Mouse (Mus musculus) liver, embryonic 11.5 days (tissue): ENCODE data around the gene Arid1b. TPM values are rescaled to one million over a fixed set of nuclear protein-coding genes. Genes with fewer than 3 reads are reported as not detected.

Experiments
- ATAC-seq: fragments of 200-750 bp; cut with Nextera tagmentation; replicated peaks from 2 replicates; pipeline ENCODE4 v1.8.0; 2017; ENCODE audit warnings: moderate number of reproducible peaks, mild to moderate bottlenecking, moderate TSS enrichment, moderate library complexity; ENCODE audit not compliant: low FRiP score
- DNase-seq: peaks from one replicate; pipeline ENCODE4 v3.0.0-alpha.2; 2017; ENCODE audit warnings: low spot score
- H3K27ac ChIP-seq: fragments of 300-500 bp; sonication (generic); 2 replicates; pipeline ENCODE4 v1.5.1; 2014; ENCODE audit warnings: mild to moderate bottlenecking, low read depth, low read length, control low read depth
- H3K27me3 ChIP-seq: fragments of 300-500 bp; sonication (generic); replicated peaks from 2 replicates; pipeline ENCODE4 v1.6.1; 2014; ENCODE audit warnings: low read length, mixed read lengths; ENCODE audit not compliant: control insufficient read depth, insufficient read depth
- H3K36me3 ChIP-seq: fragments of 300-500 bp; sonication (generic); 2 replicates; pipeline ENCODE4 v1.6.1; 2014; ENCODE audit warnings: mild to moderate bottlenecking, low read length, moderate library complexity, mixed read lengths; ENCODE audit not compliant: control insufficient read depth, insufficient read depth
- H3K4me1 ChIP-seq: fragments of 300-500 bp; sonication (generic); replicated peaks from 2 replicates; pipeline ENCODE4 v1.6.1; 2014; ENCODE audit warnings: low read length, mixed read lengths; ENCODE audit not compliant: control insufficient read depth, insufficient read depth
- H3K4me2 ChIP-seq: fragments of 300-500 bp; sonication (generic); 2 replicates; pipeline ENCODE4 v1.6.1; 2014; ENCODE audit warnings: mild to moderate bottlenecking, control low read depth, moderate library complexity
- H3K4me3 ChIP-seq: fragments of 300-500 bp; sonication (generic); 2 replicates; pipeline ENCODE4 v1.5.1; 2014; ENCODE audit warnings: low read depth, low read length, control low read depth
- H3K9ac ChIP-seq: fragments of 300-500 bp; sonication (generic); 2 replicates; pipeline ENCODE4 v1.6.1; 2014; ENCODE audit warnings: low read depth, low read length, control low read depth
- H3K9me3 ChIP-seq: fragments of 300-500 bp; sonication (generic); 2 replicates; pipeline ENCODE4 v1.6.1; 2016; ENCODE audit warnings: low read length, inconsistent platforms, mixed read lengths; ENCODE audit not compliant: control insufficient read depth
- WGBS: fragments of 180-500 bp; shearing (Covaris S2); extraction: QIAGEN DNeasy Blood & Tissue Kit; methylation state at CpG from one replicate; pipeline ENCODE4 v1.1.7; 2014; 5-methylcytosine and 5-hydroxymethylcytosine counted together
- polyA plus RNA-seq: library from polyadenylated mRNA; unstranded; fragments of >200 nt; fragmentation: Nextera tagmentation; extraction: Ambion mirVana; gene quantifications from 2 replicates; pipeline ENCODE4 v1.2.1, GENCODE M21; 2014

Gene Arid1b
- polyA plus RNA-seq, 1 experiment from 2014 or later = 9.1 TPM

DNA sequence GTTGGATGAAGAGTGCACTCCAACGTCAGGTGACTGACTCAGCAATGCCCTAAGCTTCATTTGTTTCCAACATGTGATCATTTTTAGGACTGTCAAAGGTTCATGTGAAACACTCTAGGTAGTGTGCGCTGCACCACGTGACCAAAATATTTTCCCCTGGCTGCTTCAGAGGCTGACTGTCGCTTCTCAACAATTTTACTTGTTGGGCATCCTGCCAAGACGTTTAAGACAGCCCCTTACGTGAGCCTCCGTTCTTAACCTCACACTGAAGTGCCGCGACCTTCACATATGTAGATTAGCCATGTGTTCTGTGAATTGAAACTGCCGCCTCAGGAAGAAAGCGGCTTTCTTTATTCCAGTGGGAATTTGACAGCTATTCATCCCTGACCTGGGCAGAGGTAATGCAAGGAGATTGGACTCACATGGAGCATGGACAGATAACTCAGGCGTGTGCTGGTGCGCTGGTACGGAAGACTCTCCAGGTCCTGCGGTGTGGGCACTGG lies 13.1 kb downstream of the Arid1b start:
- Histone ChIP-seq H3K4me1 (peaks cover 48% of the 10 kb centered on the region), H3K36me3 (no peaks in the 10 kb centered on the region), H3K9me3 (no peaks in the 10 kb centered on the region), H3K27me3 (no peaks in the 10 kb centered on the region), H3K4me2 (no peak overlapping the region), H3K27ac (no peak overlapping the region), H3K9ac (no peak overlapping the region), H3K4me3 (no peak overlapping the region)
- DNase-seq (no peak), ATAC-seq (no peak)
- 59% methylated on average over 15 of the region's 15 CpGs for WGBS

DNA sequence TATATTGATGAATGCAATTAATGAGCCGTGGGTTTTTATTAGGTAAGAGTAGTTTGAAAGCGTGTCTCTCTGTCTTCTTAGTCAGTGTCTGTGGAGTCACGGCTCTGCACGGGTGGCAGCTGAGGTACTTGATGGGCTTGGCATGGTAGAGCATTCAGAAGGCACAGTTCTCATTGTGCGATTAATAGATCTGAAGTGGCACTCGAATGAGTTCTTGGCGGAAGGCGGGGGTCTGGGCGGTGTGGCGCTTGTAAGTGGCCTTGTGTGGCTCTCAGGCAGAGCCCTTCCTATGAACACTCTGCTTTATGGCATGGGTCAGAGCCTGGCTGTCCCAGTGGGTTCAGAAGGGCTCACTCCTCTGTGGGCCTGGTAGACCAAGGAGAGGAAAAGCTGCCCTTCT lies 14.1 kb downstream of the Arid1b start:
- Histone ChIP-seq H3K9ac (no peak overlapping the region), H3K4me2 (no peak overlapping the region), H3K36me3 (no peaks in the 10 kb centered on the region), H3K4me1 (peaks cover 52% of the 10 kb centered on the region), H3K27ac (no peak overlapping the region), H3K9me3 (no peaks in the 10 kb centered on the region), H3K27me3 (no peaks in the 10 kb centered on the region), H3K4me3 (no peak overlapping the region)
- ATAC-seq = no peak
- WGBS = 85% methylated on average over 10 of the region's 10 CpGs
- DNase-seq = no peak

DNA sequence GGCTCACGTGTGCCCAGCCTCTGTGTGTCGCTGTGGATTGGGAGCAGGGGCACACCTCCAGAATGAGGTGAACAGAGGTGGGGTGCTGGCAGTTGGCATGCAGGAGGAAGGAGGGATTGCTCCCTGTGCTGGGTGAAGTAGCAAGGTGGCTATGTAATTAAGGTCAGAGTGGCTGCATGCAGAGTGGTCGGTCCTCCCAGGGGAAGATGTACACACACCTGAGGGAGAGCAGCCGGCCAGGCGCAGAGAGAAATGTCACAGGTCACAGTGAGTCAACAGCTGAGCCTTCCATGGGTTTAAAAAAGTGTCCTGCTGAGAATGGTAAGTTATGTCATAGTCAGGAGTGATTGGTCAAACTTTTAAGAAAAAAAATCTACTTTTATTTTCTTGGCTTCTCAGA lies 14.6 kb downstream of the Arid1b start:
- Histone ChIP-seq H3K4me1 (peaks cover 54% of the 10 kb centered on the region), H3K27ac (no peak overlapping the region), H3K9ac (no peak overlapping the region), H3K27me3 (no peaks in the 10 kb centered on the region), H3K9me3 (no peaks in the 10 kb centered on the region), H3K4me2 (no peak overlapping the region), H3K36me3 (no peaks in the 10 kb centered on the region), H3K4me3 (no peak overlapping the region)
- 70% methylated on average over 5 of the region's 5 CpGs for WGBS
- DNase-seq (no peak), ATAC-seq (no peak)

DNA sequence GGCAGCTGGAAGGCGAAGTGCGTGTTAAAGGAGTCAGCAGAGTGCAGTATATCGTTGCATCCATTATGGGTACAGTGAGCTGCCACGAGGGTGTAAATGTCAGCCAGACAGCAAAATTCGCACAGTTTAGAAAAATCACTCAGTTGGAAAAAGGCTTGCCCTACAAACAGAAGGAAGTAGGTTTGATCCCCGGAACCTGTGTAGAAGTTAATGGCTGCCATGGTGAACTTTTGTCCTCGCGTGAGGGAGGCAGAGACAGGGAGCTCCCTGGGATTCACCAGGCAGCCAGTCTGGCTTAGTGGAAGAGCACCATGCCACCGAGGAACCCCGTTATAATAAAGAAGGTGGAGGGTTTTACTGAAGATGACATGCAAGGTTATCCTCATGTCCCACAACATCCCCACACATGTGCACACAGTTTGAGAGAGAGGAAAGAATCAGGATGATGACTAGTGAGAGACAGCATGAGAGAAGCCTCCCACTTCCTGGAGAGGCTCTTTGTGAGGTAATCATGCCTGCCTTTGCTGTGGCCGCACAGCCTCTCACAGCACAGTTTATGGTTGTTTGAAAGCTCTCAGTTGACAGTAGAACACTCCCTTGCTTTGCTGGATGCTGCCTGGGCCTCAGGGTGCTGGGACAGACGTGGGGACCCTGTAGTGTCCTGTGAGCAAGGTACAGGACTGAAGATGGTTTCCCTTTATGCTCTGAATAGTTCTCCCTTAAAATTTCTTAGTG lies 15.6 kb downstream of the Arid1b start:
- Histone ChIP-seq H3K27ac (no peak overlapping the region), H3K4me2 (no peak overlapping the region), H3K36me3 (no peaks in the 10 kb centered on the region), H3K9ac (no peak overlapping the region), H3K4me1 (peaks cover 54% of the 10 kb centered on the region), H3K4me3 (no peak overlapping the region), H3K9me3 (no peaks in the 10 kb centered on the region), H3K27me3 (no peaks in the 10 kb centered on the region)
- WGBS = 64% methylated on average over 12 of the region's 12 CpGs
- ATAC-seq (no peak), DNase-seq (no peak)

DNA sequence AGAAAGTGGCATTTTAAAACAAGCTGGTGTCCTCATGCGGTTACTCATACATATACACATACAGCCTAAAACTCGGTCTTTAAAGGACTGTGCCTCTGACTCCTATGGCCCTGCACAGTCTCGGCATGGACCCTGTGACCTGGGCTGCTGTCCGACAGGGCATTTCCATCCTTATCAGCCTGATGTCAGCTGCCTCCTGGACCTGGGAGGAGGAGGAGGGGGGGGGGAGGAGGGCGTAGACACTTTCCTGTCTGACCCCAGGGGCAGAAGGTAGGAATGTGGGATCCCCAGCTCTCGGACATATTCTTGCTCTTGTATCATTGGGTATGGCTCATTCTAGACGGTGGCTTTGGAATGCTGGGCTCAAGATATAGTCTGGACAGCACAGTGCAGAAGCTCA lies 16.6 kb downstream of the Arid1b start:
- Histone ChIP-seq H3K4me2 (no peak overlapping the region), H3K4me1 (peaks cover 51% of the 10 kb centered on the region), H3K4me3 (no peak overlapping the region), H3K9me3 (no peaks in the 10 kb centered on the region), H3K27me3 (no peaks in the 10 kb centered on the region), H3K9ac (no peak overlapping the region), H3K36me3 (no peaks in the 10 kb centered on the region), H3K27ac (no peak overlapping the region)
- ATAC-seq (0 out of 2 replicates have a peak, but pooled peaks have one; percentile 38), DNase-seq (no peak)
- 29% methylated on average over 7 of the region's 7 CpGs for WGBS

DNA sequence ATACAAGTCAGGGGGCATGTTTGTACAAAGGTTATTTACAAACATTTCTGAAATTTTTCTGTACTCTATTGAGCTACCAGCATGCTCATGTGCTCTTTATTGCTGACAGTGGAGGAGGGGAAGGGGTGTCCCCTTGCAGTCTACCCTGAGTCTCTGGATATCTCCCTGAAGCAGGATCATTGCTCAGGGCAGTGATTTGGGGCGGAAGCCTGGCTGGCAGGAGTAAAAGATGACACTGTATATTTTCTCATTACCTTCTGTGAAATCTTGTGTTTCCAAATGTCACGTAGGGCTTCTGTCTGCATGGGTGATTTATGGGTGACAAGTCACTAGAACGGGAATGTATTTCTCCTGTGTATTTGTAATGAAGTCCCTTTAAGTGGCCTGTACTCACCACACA lies 18.0 kb downstream of the Arid1b start:
- H3K4me1 ChIP-seq = peaks cover 48% of the 10 kb centered on the region
- H3K4me2 ChIP-seq = no peak overlapping the region
- no peak overlapping the region for H3K4me3 ChIP-seq
- no peak overlapping the region for H3K9ac ChIP-seq
- DNase-seq (no peak), ATAC-seq (no peak)
- H3K27ac ChIP-seq = no peak overlapping the region
- no peaks in the 10 kb centered on the region for H3K27me3 ChIP-seq
- H3K9me3 ChIP-seq = no peaks in the 10 kb centered on the region
- 52% methylated on average over 3 of the region's 3 CpGs for WGBS
- no peaks in the 10 kb centered on the region for H3K36me3 ChIP-seq

DNA sequence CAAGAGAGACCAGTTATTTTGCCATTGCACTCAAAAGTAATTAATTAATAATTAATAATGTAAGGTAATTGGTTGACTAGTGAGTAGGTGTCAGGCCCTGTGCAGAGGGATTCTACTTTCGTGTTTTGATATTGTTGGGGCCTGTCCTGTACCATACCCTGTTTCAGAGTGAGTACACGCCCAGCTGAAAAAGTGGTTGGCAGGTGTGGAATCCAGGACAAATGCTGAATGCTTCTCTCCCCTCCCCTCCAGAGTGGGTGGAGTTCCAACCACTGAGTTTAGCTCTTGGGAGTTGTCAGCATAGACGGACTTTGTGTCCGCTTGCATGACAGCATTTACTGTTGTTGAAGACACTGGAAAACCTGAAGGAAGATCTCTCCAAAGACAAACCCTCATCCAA lies 18.4 kb downstream of the Arid1b start:
- H3K9ac ChIP-seq = no peak overlapping the region
- no peak overlapping the region for H3K4me3 ChIP-seq
- DNase-seq (no peak), ATAC-seq (no peak)
- H3K36me3 ChIP-seq = no peaks in the 10 kb centered on the region
- H3K9me3 ChIP-seq = no peaks in the 10 kb centered on the region
- H3K4me2 ChIP-seq = no peak overlapping the region
- H3K27ac ChIP-seq = no peak overlapping the region
- WGBS = 66% methylated on average over 4 of the region's 4 CpGs
- peaks cover 48% of the 10 kb centered on the region for H3K4me1 ChIP-seq
- H3K27me3 ChIP-seq = no peaks in the 10 kb centered on the region

DNA sequence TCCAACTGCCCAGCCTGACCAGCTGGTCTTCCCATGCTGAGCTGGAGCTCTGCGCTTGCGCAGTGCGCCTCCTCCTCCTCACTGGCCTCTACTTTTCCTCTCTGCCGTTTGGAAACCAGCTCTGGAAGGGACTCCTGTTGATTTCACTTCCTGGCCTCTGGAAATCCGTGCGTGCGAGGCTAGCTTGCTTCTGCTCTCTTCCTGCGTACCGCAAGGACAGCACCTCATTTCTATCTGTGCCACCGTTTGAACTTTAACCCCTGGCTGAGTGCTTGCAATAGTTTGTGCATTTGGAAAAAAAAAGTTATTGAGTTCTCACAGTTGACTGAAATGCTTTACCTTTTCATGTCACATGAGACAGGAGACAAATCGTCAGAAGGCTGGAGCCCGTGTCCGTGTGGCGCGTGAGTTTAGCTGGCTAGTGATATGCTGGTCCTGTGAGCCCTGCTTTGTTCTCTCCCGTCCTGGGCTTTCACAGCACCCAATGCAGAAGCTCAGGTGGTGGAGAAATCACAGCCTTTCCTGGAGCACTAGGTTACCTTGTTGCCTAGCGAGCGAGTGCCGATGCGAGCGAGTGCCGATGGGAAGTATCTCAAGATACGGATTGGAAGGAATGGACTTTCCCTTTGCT lies 20.3 kb downstream of the Arid1b start:
- Histone ChIP-seq H3K4me1 (peaks cover 35% of the 10 kb centered on the region), H3K4me3 (no peak overlapping the region), H3K4me2 (0 out of 2 replicates have a peak overlapping the region, but pooled peaks have one; percentile 22), H3K27me3 (no peaks in the 10 kb centered on the region), H3K36me3 (no peaks in the 10 kb centered on the region; the same call in 1 of the 2 replicates), H3K27ac (peak overlapping the region; percentile 32; the same call in 1 of the 2 replicates), H3K9me3 (no peaks in the 10 kb centered on the region), H3K9ac (no peak overlapping the region)
- 74% methylated on average over 23 of the region's 23 CpGs for WGBS
- ATAC-seq (no peak), DNase-seq (no peak)

DNA sequence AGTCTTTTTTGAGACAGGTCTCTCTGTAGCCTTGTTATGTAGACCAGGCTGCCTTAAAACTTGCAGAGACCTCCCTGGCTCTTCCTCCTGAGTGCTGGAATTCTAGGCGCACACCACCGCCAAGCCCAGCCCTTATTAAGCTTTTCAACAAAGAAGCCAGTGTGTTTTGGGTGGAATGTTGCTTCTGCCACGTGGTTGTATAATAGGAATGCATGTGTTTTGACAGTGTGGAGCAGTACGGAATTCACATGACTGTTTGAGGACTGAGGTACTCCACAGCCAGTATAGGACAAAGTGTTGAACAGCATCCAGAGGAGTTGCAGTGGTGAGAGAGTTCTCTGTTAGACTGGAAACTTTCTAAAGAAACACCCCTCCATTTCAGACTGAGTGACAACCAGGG lies 22.3 kb downstream of the Arid1b start:
- ATAC-seq (no peak), DNase-seq (no peak)
- no peaks in the 10 kb centered on the region; the same call in 1 of the 2 replicates for H3K36me3 ChIP-seq
- H3K4me1 ChIP-seq = peaks cover 28% of the 10 kb centered on the region
- no peak overlapping the region for H3K27ac ChIP-seq
- no peak overlapping the region for H3K9ac ChIP-seq
- no peak overlapping the region for H3K4me2 ChIP-seq
- H3K9me3 ChIP-seq = no peaks in the 10 kb centered on the region
- H3K27me3 ChIP-seq = no peaks in the 10 kb centered on the region
- 80% methylated on average over 4 of the region's 4 CpGs for WGBS
- no peak overlapping the region for H3K4me3 ChIP-seq
